Mouse (Mus musculus): Measurements from ENCODE around the gene Uhrf1bp1l. TPM values are rescaled to one million over a fixed set of nuclear protein-coding genes. Genes with fewer than 3 reads are reported as not detected.

Uhrf1bp1l gene
- total RNA-seq, 2 experiments from 2014 or later: 81.7 to 87.2 TPM

DNA sequence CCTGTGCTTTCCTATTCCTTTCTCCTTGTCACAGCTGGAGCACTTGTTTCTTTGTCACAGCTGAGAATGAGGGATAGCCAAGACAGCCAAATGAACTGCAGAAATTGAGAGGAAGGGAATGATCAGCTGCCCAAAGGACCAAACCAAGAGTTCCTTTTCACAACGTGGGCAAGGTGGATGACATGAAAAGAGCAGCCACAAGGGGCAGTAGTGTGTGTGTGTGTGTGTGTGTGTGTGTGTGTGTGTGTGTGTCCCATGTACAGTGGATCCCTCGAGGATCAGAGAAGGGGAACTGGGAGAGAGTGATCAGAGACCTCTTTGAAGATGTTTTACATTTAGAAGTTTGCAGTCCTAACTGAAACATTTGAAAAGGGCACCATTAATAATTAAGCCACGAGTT lies 92.7 kb downstream of the Uhrf1bp1l start:
- no peak for DNase-seq (ENCODE audit: low spot score in 2 of 2)

DNA sequence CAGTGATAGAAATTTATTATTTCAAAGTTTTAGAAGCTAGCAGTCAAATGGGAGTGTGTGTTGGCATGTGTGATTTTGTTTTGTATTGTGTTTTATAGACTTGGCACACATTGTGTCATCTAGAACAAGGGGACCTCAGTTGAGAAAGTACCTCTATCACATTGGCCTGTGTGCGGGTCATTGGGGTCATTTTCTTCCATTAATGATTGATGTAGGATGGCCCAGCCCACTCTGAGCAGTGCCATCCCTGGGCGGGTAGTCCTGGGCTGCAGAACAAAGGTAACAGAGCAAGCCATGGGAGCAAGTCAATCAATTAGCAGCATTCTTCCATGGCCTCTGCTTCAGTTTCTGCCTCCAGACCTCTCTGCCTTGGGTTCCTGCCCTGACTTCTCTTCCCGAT lies 94.0 kb downstream of the Uhrf1bp1l start:
- DNase-seq (ENCODE audit: low spot score in 2 of 2): no peak

DNA sequence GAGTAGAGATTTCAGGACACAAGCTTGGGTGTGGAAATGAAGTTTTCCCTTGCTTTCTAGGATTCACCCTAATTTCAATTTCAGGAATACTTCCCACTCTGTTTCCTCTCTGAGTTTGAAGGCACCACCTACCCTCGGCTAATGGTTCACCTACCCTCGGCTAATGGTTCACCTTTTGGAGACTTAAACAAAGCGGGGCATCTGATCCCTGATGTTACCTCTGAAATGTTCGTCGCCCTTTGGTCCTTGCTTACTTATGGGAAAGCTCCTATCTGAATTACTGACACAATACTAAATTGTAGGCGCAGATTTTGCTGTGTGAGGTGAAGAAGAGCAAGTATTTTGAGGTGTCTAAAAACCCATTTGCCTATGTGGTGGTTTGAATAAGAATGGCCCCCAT lies 106.2 kb downstream of the Uhrf1bp1l start:
- no peak for DNase-seq (ENCODE audit: low spot score in 2 of 2)

DNA sequence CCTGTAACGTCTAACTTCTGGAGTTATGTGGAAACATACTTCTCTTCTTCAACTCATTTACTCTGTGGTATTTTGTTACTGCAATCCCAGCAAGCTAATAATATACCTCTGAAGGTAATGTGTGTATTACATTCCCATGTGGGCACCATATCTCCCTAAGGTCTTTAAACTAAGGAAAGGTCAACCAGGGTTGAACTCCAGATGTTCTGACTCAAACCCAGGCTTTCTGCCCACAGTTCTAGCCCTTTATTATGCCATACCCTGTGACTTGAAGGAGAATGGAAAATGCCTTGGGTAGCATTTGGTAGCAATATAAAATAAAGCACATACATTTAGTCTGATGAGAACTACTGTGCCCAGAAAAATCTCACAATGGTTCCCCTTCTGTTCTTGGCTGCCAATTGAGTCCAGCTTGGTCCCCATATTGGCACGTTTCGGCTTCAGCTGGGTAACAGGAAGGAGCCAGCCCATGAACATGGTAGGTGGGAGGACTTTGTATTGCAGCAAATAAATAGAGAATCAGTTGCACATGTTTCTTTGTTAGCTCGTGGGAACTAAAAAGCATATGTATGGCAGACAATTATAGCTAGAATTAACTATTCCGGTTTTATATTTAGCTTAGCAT lies 110.6 kb downstream of the Uhrf1bp1l start:
- DNase-seq (ENCODE audit: low spot score in 2 of 2): peak; percentile 67 to 90

DNA sequence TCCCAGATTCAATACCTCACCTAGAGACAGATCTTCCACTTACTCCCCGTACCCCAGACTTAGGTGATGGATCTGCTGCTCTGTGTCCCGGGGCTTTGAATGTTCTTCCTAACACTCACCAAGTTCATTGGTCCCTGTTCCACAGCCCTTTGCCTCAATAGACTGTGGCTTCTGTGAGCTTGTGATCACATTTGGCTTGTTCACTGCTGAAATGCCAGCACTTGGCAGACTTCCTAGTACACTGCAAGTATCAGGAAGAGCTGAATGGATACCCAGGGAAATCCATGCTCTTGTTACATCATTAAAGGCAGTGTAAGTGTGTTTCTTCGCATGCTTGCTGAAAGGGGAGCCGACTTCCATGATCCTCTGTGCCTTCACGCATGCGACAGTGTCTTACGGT lies 111.5 kb downstream of the Uhrf1bp1l start:
- peak; percentile 47 to 80 for DNase-seq (ENCODE audit: low spot score in 2 of 2)

DNA sequence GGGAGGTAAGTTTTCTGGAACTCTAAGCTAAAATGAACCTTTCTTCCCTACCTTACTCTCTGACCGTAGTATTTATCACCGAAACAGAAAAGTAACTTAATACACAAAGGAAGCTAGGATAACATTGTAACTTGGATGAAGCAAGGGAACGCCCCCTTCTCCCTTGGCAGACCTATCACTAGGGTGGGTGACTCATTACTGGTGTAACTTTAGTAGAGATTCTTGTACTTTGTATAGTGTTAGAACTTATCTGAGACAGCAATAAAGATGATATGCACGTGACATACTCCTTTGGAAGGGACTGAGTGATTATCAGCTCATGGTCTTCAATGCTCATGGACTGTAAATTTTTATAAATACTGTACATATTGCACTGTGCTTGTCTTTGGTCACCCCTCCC lies 123.4 kb downstream of the Uhrf1bp1l start:
- no peak for DNase-seq (ENCODE audit: low spot score in 2 of 2)

DNA sequence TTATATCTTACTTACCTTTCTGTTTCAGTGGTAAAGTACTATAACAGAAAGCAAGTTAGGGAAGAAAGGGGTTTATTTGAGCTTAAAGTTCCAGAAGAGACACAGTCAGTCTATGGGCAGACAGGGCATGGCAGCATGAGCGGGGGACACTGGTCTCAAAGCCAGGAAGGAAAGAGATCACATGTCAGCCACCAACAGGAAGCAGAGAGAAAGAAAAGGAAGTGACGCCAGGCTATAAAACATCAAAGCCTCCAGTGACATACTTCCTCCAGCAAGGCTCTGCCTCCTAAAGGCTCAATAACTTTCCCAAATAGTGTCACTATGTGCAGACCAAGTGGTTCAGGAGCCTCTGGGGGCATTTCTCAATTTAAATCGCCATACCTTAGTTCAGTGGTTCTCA lies 124.0 kb downstream of the Uhrf1bp1l start:
- DNase-seq (ENCODE audit: low spot score in 2 of 2): no peak

Other genes starting within 250 kb of the Uhrf1bp1l start
- under 1 TPM in 1 of 2 experiments, not detected in 1; 0.32 TPM for gene Nr1h4, start 211.4 kb upstream of the Uhrf1bp1l start, total RNA-seq (2021)
- gene Slc17a8, start 123.7 kb upstream of the Uhrf1bp1l start, total RNA-seq (2021): 1 to 10 TPM; 3.5 to 5.4 TPM
- 10 to 100 TPM; 26.0 to 29.2 TPM for gene Scyl2, start 58.7 kb upstream of the Uhrf1bp1l start, total RNA-seq (2021)
- gene Actr6, start 12.7 kb upstream of the Uhrf1bp1l start, total RNA-seq (2021): 10 to 100 TPM; 19.9 to 27.5 TPM
- 100 to 1,000 TPM; 462 to 539 TPM for gene Anks1b, start 128.5 kb downstream of the Uhrf1bp1l start, total RNA-seq (2021)

All from layer of hippocampus, postnatal 14 days (tissue).